Mouse (Mus musculus) heart, embryonic 15.5 days (tissue): Measurements from ENCODE around the gene Ckap5. TPM values are rescaled to one million over a fixed set of nuclear protein-coding genes. Genes with fewer than 3 reads are reported as not detected.

Source experiments
- ATAC-seq: fragments of 200-750 bp; cut with Nextera tagmentation; replicated peaks from 2 replicates; pipeline ENCODE4 v1.8.0; 2017; ENCODE audit warnings: low read depth, moderate TSS enrichment; ENCODE audit not compliant: insufficient number of reproducible peaks, insufficient read depth, low FRiP score
- H3K27ac ChIP-seq: fragments of 300-500 bp; sonication (generic); 2 replicates; pipeline ENCODE4 v1.5.1; 2015; ENCODE audit warnings: mild to moderate bottlenecking, inconsistent platforms
- H3K27me3 ChIP-seq: fragments of 300-500 bp; sonication (generic); 2 replicates; pipeline ENCODE4 v1.6.1; 2015; ENCODE audit warnings: inconsistent platforms
- H3K36me3 ChIP-seq: fragments of 300-500 bp; sonication (generic); 2 replicates; pipeline ENCODE4 v1.6.1; 2015; ENCODE audit warnings: mild to moderate bottlenecking, inconsistent platforms
- H3K4me1 ChIP-seq: fragments of 300-500 bp; sonication (generic); replicated peaks from 2 replicates; pipeline ENCODE4 v1.6.1; 2015; ENCODE audit warnings: inconsistent platforms
- H3K4me2 ChIP-seq: fragments of 300-500 bp; sonication (generic); 2 replicates; pipeline ENCODE4 v1.6.1; 2015; ENCODE audit warnings: inconsistent platforms, mild to moderate bottlenecking, moderate library complexity
- H3K4me3 ChIP-seq: fragments of 300-500 bp; sonication (generic); 2 replicates; pipeline ENCODE4 v1.5.1; 2015; ENCODE audit warnings: mild to moderate bottlenecking, inconsistent platforms
- H3K9ac ChIP-seq: fragments of 300-500 bp; sonication (generic); 2 replicates; pipeline ENCODE4 v1.6.1; 2015; ENCODE audit warnings: mild to moderate bottlenecking, inconsistent platforms
- H3K9me3 ChIP-seq: fragments of 300-500 bp; sonication (generic); replicated peaks from 2 replicates; pipeline ENCODE4 v1.6.1; 2016; ENCODE audit warnings: inconsistent platforms
- WGBS: fragments of 180-500 bp; shearing (Covaris S2); methylation state at CpG from one replicate; pipeline ENCODE4 v1.1.7; 2015; ENCODE audit warnings: mixed read lengths; 5-methylcytosine and 5-hydroxymethylcytosine counted together
- polyA plus RNA-seq: library from polyadenylated mRNA; unstranded; fragments of >200 nt; fragmentation: Nextera tagmentation; extraction: Ambion mirVana; gene quantifications from 2 replicates; pipeline ENCODE4 v1.2.1, GENCODE M21; 2015

Ckap5 gene
- polyA plus RNA-seq, 1 experiment from 2014 or later = 65.8 TPM

DNA sequence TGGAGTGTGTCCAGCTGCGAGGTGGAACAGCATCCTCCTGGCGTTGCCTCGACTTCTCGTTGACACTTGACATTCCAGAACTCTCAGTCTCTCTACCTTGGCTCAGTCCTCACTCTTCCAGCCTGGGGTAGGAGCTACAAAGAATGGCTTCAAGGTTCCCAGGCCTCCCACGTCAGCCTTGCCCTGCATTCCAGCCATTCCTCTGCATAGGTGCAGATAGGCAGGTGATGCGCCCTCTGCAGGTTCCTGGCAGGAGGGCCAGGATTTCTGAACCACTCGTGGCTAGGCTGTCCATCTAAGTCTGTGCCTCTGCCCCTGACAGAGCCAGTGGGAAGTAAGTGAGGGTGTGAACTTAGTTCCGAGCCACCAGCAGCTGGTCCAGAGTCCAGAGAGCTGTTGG is 130.2 kb downstream of the Ckap5 start:
- Histone ChIP-seq H3K9me3 (no peaks in the 10 kb centered on the region), H3K36me3 (peaks cover 59% of the 10 kb centered on the region), H3K27ac (peak overlapping the region; percentile 81), H3K4me1 (peaks cover 53% of the 10 kb centered on the region), H3K4me3 (no peak overlapping the region), H3K9ac (no peak overlapping the region), H3K27me3 (no peaks in the 10 kb centered on the region), H3K4me2 (no peak overlapping the region)
- ATAC-seq = no peak
- 47% methylated on average over 8 of the region's 8 CpGs for WGBS

DNA sequence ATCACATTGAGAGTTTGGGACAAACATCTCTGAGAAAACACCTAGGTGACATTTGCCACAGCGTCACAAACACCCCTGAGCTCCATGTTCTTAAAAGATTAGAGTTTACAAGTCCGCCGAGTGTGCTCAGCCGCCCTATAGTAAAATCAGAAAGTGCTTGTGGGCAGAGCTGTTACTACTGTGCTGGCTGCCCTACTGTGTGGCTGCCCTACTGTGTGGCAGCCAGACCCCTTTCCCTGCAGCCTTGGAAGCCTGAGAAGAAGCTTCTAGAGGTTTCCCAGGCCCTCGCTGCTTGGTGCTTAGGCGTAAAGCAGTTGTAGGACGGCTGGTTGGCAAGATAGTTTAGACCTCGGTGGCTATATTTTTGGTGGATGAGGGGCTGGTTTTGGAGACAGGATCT is 133.1 kb downstream of the Ckap5 start:
- ATAC-seq = no peak
- Histone ChIP-seq H3K4me2 (no peak overlapping the region), H3K27me3 (no peaks in the 10 kb centered on the region), H3K27ac (no peak overlapping the region), H3K36me3 (peaks cover 76% of the 10 kb centered on the region), H3K9me3 (no peaks in the 10 kb centered on the region), H3K9ac (no peak overlapping the region), H3K4me3 (no peak overlapping the region), H3K4me1 (peaks cover 25% of the 10 kb centered on the region)
- 96% methylated on average over 8 of the region's 8 CpGs for WGBS

DNA sequence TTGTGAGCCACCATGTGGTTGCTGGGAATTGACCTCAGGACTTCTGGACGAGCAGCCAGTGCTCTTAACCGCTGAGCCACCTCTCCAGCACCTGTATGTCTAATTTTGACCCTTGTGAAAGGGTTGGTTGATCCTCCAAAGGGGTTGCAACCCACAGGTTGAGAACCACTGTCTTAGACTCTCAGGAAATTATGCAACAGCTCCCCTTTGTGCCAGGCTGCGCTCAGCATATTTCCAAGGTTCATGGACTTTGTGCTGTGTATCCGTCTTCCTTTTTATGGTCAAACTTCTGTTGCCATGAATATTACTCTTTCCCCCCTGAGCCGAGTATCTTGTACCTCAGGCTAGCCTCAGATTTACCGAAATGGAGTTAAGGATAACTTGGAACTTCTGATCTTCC is 134.4 kb downstream of the Ckap5 start:
- no peaks in the 10 kb centered on the region for H3K27me3 ChIP-seq
- H3K4me1 ChIP-seq = peaks cover 13% of the 10 kb centered on the region
- no peak overlapping the region for H3K9ac ChIP-seq
- H3K4me3 ChIP-seq = no peak overlapping the region
- peaks cover 82% of the 10 kb centered on the region for H3K36me3 ChIP-seq
- WGBS = 93% methylated on average over 6 of the region's 6 CpGs
- no peak overlapping the region for H3K4me2 ChIP-seq
- no peaks in the 10 kb centered on the region for H3K9me3 ChIP-seq
- no peak for ATAC-seq
- H3K27ac ChIP-seq = no peak overlapping the region

DNA sequence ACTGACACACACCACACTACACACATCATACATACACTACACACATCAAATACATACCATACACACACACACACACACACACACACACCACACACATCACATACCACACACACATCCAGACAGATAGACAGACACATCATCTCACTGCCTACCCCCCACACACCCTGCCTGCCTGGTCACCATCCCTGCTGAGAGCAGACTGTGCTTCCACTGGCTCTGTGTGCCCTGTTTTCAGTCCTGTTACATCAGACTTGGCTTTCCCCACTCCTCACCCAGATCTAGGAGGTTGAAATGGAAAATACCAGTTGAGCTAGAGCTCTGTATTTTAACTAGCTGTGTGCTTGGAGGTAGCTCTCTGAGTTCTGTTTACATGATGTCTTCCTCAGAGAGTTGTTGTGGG is 138.2 kb downstream of the Ckap5 start:
- no peak for ATAC-seq
- peaks cover 10% of the 10 kb centered on the region for H3K4me1 ChIP-seq
- H3K27me3 ChIP-seq = no peaks in the 10 kb centered on the region
- peaks cover 69% of the 10 kb centered on the region for H3K36me3 ChIP-seq
- H3K4me3 ChIP-seq = no peak overlapping the region
- no peaks in the 10 kb centered on the region for H3K9me3 ChIP-seq
- H3K27ac ChIP-seq = no peak overlapping the region
- no peak overlapping the region for H3K4me2 ChIP-seq
- no peak overlapping the region for H3K9ac ChIP-seq

DNA sequence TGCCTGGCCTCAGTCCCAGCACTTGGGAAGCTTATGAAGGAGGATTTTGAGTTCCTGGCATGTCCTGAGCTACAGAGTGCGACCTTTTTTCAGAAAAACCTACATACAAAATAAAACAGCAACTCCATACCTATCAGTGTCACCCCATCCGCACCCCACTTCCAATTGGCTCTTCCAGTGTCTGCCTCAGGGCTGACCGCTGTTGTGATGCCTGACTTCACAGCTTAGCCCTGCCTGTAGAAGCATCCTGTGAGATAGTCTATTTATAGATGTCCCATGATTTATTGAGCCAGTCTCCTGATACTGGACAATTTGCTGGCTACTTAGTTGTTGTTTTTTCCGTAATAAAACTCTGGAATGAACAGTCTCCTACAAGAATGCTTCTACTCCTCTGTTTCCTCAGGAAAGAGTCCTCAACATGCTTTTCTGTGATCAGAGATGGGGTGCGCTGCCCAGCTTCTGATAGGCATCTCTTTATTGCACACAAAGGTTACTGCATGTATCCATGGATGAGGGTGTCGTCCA is 139.9 kb downstream of the Ckap5 start:
- WGBS = 74% methylated on average over 6 of the region's 6 CpGs
- Histone ChIP-seq H3K27me3 (no peaks in the 10 kb centered on the region), H3K4me3 (no peak overlapping the region), H3K36me3 (peaks cover 75% of the 10 kb centered on the region), H3K9ac (no peak overlapping the region), H3K4me2 (no peak overlapping the region), H3K4me1 (peaks cover 10% of the 10 kb centered on the region), H3K9me3 (no peaks in the 10 kb centered on the region), H3K27ac (no peak overlapping the region; the same call in 1 of the 2 replicates)
- no peak for ATAC-seq

DNA sequence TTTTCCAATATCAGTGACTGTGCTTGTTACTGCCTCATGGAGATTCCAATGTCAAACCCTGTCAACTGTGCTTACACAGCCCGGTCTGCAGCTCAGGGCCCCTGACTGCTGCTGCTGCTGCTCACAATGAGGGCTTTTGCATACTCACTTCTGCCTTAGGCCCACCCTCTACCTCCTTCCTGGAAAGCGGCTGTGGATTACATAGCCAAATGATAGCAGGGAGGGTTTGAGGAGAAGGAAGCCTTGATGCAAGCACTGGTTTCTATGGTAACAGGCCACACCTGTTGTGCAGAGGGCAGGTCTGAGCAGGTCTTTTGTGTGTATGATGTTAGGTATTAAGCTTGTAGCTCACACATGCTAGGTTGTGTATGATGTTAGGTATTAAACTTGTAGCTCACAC is 141.2 kb downstream of the Ckap5 start:
- no peak overlapping the region for H3K9ac ChIP-seq
- ATAC-seq = no peak
- no peak overlapping the region for H3K4me3 ChIP-seq
- no peak overlapping the region for H3K4me2 ChIP-seq
- peaks cover 10% of the 10 kb centered on the region for H3K4me1 ChIP-seq
- H3K27me3 ChIP-seq = no peaks in the 10 kb centered on the region
- H3K27ac ChIP-seq = no peak overlapping the region
- H3K36me3 ChIP-seq = peaks cover 69% of the 10 kb centered on the region
- 66% methylated on average over 2 of the region's 2 CpGs for WGBS
- no peaks in the 10 kb centered on the region for H3K9me3 ChIP-seq

DNA sequence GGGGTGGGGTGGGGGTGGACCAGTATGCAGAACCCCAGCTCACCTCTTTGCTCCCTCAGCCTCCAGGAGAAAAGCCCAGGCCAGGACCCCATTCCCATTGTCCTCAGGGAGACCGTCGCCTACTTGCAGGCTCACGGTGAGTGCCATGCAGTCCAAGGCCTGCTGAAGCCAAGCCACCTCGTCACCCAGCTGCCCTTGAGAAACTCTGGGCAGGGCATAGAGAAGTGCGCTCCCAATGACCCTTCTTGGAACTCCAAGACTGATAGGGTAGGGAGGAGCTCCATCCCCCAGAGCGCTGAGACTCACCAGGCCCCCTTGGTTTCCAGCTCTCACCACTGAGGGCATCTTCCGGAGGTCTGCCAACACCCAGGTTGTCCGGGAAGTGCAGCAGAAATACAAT is 142.8 kb downstream of the Ckap5 start:
- H3K4me1 ChIP-seq = peaks cover 10% of the 10 kb centered on the region
- ATAC-seq = no peak
- H3K9ac ChIP-seq = no peak overlapping the region
- no peak overlapping the region for H3K4me2 ChIP-seq
- peaks cover 65% of the 10 kb centered on the region for H3K36me3 ChIP-seq
- H3K27me3 ChIP-seq = no peaks in the 10 kb centered on the region
- H3K4me3 ChIP-seq = no peak overlapping the region
- H3K27ac ChIP-seq = no peak overlapping the region
- 86% methylated on average over 8 of the region's 8 CpGs for WGBS
- no peaks in the 10 kb centered on the region for H3K9me3 ChIP-seq

DNA sequence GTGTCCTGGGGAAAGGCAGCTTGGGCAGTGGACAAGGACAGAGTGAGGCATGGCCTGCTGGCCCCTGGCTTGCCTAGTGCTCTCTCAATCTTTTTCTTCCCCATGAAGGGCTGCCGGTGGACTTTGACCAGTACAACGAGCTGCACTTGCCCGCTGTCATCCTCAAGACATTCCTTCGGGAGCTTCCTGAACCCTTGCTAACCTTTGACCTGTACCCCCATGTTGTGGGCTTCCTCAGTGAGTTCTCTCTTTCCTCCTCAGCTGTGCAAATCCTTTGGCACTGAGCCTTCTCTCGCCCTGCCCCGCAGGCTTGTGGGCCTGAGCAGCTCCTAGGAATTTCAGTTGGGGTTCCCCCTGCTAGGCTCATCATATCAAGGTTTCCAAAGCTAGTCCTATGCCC is 143.5 kb downstream of the Ckap5 start:
- H3K9ac ChIP-seq = no peak overlapping the region
- no peaks in the 10 kb centered on the region for H3K27me3 ChIP-seq
- H3K4me2 ChIP-seq = no peak overlapping the region
- H3K27ac ChIP-seq = no peak overlapping the region
- WGBS = 92% methylated on average over 6 of the region's 6 CpGs
- H3K36me3 ChIP-seq = peaks cover 66% of the 10 kb centered on the region
- peaks cover 10% of the 10 kb centered on the region for H3K4me1 ChIP-seq
- H3K9me3 ChIP-seq = no peaks in the 10 kb centered on the region
- H3K4me3 ChIP-seq = no peak overlapping the region
- no peak for ATAC-seq

Other genes with a start within 250 kb of the Ckap5 start
- 34.8 and 41.5 TPM in 2 replicates for gene 1110051M20Rik, start 82.1 kb upstream of the Ckap5 start, polyA plus RNA-seq
- gene Lrp4, start 69.3 kb upstream of the Ckap5 start, polyA plus RNA-seq = 3.8 and 4.8 TPM in 2 replicates
- 0.31 and 2.9 TPM in 2 replicates for gene F2, start 109.7 kb downstream of the Ckap5 start, polyA plus RNA-seq
- gene Zfp408, start 123.0 kb downstream of the Ckap5 start, polyA plus RNA-seq = 6.6 and 7.6 TPM in 2 replicates
- 105 and 129 TPM in 2 replicates for gene Arhgap1, start 123.1 kb downstream of the Ckap5 start, polyA plus RNA-seq
- 21.6 and 26.3 TPM in 2 replicates for gene Atg13, start 183.8 kb downstream of the Ckap5 start, polyA plus RNA-seq
- 12.1 and 12.2 TPM in 2 replicates for gene Harbi1, start 184.1 kb downstream of the Ckap5 start, polyA plus RNA-seq
- 8.6 and 12.0 TPM in 2 replicates for gene Ambra1, start 203.4 kb downstream of the Ckap5 start, polyA plus RNA-seq